Mouse (Mus musculus) liver, embryonic 14.5 days (tissue): ENCODE measurements around the gene Endou.

Experiments
- CTCF ChIP-seq: IDR thresholded peaks from 2 replicates; pipeline ENCODE4 v1.5.1; 2016; ENCODE audit warnings: antibody characterized with exemption, low read depth, control low read depth
- EP300 ChIP-seq: IDR thresholded peaks from 2 replicates; pipeline ENCODE4 v1.6.1; 2016; ENCODE audit warnings: antibody characterized with exemption, low read depth

- TF ChIP-seq CTCF (no peak), EP300 (no peak)
Observed at GRCm38 (mm10) chr15:97744930-97745329, 13.8 kb upstream of the Endou start.
